Mouse (Mus musculus) midbrain, postnatal 0 days (tissue): ENCODE data around the gene 2510009E07Rik. TPM values are rescaled to one million over a fixed set of nuclear protein-coding genes. Genes with fewer than 3 reads are reported as not detected.
A peak's percentile ranks its signal among the peaks of the same experiment; 100 is the strongest.

Experiments used
- ATAC-seq: fragments of 200-750 bp; cut with Nextera tagmentation; 2 replicates; pipeline ENCODE4 v1.8.0; 2017; ENCODE audit warnings: moderate number of reproducible peaks, mild to moderate bottlenecking, moderate TSS enrichment, moderate library complexity; ENCODE audit not compliant: low FRiP score
- DNase-seq: peaks from one replicate; pipeline ENCODE4 v3.0.0-alpha.2; 2015; ENCODE audit warnings: low spot score
- H3K27ac ChIP-seq: fragments of 300-500 bp; sonication (generic); 2 replicates; pipeline ENCODE4 v1.5.1; 2014; ENCODE audit warnings: low read depth, mild to moderate bottlenecking, low read length, mixed read lengths
- H3K27me3 ChIP-seq: fragments of 300-500 bp; sonication (generic); 2 replicates; pipeline ENCODE4 v1.6.1; 2014; ENCODE audit warnings: low read length, control low read depth, mixed read lengths; ENCODE audit not compliant: insufficient read depth
- H3K36me3 ChIP-seq: fragments of 300-500 bp; sonication (generic); 2 replicates; pipeline ENCODE4 v1.6.1; 2014; ENCODE audit warnings: low read length, control low read depth, mixed read lengths; ENCODE audit not compliant: insufficient read depth
- H3K4me1 ChIP-seq: fragments of 300-500 bp; sonication (generic); 2 replicates; pipeline ENCODE4 v1.6.1; 2014; ENCODE audit warnings: mild to moderate bottlenecking, control low read depth, antibody characterized with exemption, low read length, mixed read lengths; ENCODE audit not compliant: insufficient read depth
- H3K4me2 ChIP-seq: fragments of 300-500 bp; sonication (generic); 2 replicates; pipeline ENCODE4 v1.6.1; 2014; ENCODE audit warnings: low read depth, mild to moderate bottlenecking, low read length, mixed read lengths; ENCODE audit not compliant: poor library complexity, severe bottlenecking
- H3K4me3 ChIP-seq: fragments of 300-500 bp; sonication (generic); 2 replicates; pipeline ENCODE4 v1.5.1; 2014; ENCODE audit warnings: low read depth, mild to moderate bottlenecking, low read length, moderate library complexity
- H3K9ac ChIP-seq: fragments of 300-500 bp; sonication (generic); replicated peaks from 2 replicates; pipeline ENCODE4 v1.6.1; 2014; ENCODE audit warnings: mild to moderate bottlenecking, low read length, moderate library complexity, mixed read lengths; ENCODE audit not compliant: poor library complexity, severe bottlenecking
- H3K9me3 ChIP-seq: fragments of 300-500 bp; sonication (generic); 2 replicates; pipeline ENCODE4 v1.6.1; 2016; ENCODE audit warnings: low read length, control low read depth
- CTCF ChIP-seq: IDR thresholded peaks from 2 replicates; pipeline ENCODE4 v1.5.1; 2016; ENCODE audit warnings: antibody characterized with exemption, mild to moderate bottlenecking
- WGBS: fragments of 180-500 bp; shearing (Covaris S2); extraction: QIAGEN DNeasy Blood & Tissue Kit; methylation state at CpG from one replicate; pipeline ENCODE4 v1.1.7; 2014; 5-methylcytosine and 5-hydroxymethylcytosine counted together
- polyA plus RNA-seq: library from polyadenylated mRNA; unstranded; fragments of >200 nt; fragmentation: Nextera tagmentation; extraction: Ambion mirVana; gene quantifications from 2 replicates; pipeline ENCODE4 v1.2.1, GENCODE M21; 2015
- total RNA-seq: library from RNA; depleted of rRNA; stranded (reverse); fragments of >200 nt; gene quantifications from 2 replicates; pipeline ENCODE4 v1.2.3, GENCODE M21; 2014

Gene 2510009E07Rik
- total and polyA plus RNA-seq, 2 experiments from 2014 or later: 37.0 to 48.7 TPM

GRCm38 (mm10) chr16:21727897-21728364, 33.5 kb upstream of the 2510009E07Rik start:
- 16% methylated on average over 10 of the region's 10 CpGs for WGBS

GRCm38 (mm10) chr16:21727421-21727820, 33.0 kb upstream of the 2510009E07Rik start:
- ATAC-seq (no peak), DNase-seq (no peak)
- Histone ChIP-seq H3K27ac (no peak overlapping the region), H3K36me3 (no peaks in the 10 kb centered on the region), H3K9ac (no peak overlapping the region), H3K4me3 (no peak overlapping the region), H3K9me3 (no peaks in the 10 kb centered on the region), H3K4me1 (no peaks in the 10 kb centered on the region), H3K27me3 (no peaks in the 10 kb centered on the region), H3K4me2 (no peak overlapping the region)
- WGBS: 89% methylated on average over 3 of the region's 3 CpGs
- no peak for TF ChIP-seq CTCF

More at GRCm38 (mm10) chr16:21727897-21728364, 33.5 kb upstream of the 2510009E07Rik start:
- peak; percentile 89 for DNase-seq
- Histone ChIP-seq H3K9me3 (no peaks in the 10 kb centered on the region), H3K36me3 (no peaks in the 10 kb centered on the region), H3K4me2 (peak overlapping the region; percentile 37), H3K9ac (no peak overlapping the region), H3K27ac (no peak overlapping the region), H3K4me1 (no peaks in the 10 kb centered on the region), H3K27me3 (no peaks in the 10 kb centered on the region), H3K4me3 (0 out of 2 replicates have a peak overlapping the region, but pooled peaks have one; percentile 15)
- 0 out of 2 replicates have a peak, but pooled peaks have one; percentile 60 for ATAC-seq
- peak; percentile 94 for TF ChIP-seq CTCF

DNA sequence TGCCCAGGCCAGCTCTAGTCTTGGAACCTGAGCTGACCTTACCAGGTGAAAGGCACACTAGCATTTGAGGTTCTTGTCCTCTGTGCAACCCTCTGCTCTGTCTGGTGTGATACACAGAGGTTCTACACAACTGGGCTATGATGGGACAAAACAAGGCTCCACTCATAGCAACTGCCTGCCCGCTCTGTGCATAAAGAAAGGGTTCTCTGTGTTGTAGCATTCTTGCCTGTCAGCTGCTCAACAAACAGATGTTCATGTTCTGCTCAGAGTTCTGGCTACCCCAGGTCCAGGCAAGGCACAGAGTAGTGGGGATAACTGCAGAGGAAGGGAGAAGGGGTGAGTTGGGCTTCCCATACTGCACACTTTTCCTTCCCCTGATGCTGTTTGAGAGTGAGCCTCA, 29.8 kb upstream of the 2510009E07Rik start:
- no peak overlapping the region for H3K27ac ChIP-seq
- ATAC-seq: no peak
- no peak overlapping the region for H3K9ac ChIP-seq
- H3K4me2 ChIP-seq: no peak overlapping the region
- no peaks in the 10 kb centered on the region for H3K4me1 ChIP-seq
- H3K4me3 ChIP-seq: no peak overlapping the region
- DNase-seq: no peak
- no peaks in the 10 kb centered on the region for H3K36me3 ChIP-seq
- no peaks in the 10 kb centered on the region for H3K9me3 ChIP-seq
- no peak for TF ChIP-seq CTCF
- no peaks in the 10 kb centered on the region for H3K27me3 ChIP-seq
- WGBS: 96% methylated on average over 1 of the region's 1 CpGs

GRCm38 (mm10) chr16:21719770-21720169, 25.3 kb upstream of the 2510009E07Rik start:
- Histone ChIP-seq H3K4me1 (no peaks in the 10 kb centered on the region), H3K27ac (no peak overlapping the region), H3K4me2 (no peak overlapping the region), H3K36me3 (no peaks in the 10 kb centered on the region), H3K27me3 (no peaks in the 10 kb centered on the region), H3K9me3 (no peaks in the 10 kb centered on the region), H3K4me3 (no peak overlapping the region), H3K9ac (no peak overlapping the region)
- 92% methylated on average over 7 of the region's 7 CpGs for WGBS
- TF ChIP-seq CTCF: no peak
- ATAC-seq (no peak), DNase-seq (no peak)

DNA sequence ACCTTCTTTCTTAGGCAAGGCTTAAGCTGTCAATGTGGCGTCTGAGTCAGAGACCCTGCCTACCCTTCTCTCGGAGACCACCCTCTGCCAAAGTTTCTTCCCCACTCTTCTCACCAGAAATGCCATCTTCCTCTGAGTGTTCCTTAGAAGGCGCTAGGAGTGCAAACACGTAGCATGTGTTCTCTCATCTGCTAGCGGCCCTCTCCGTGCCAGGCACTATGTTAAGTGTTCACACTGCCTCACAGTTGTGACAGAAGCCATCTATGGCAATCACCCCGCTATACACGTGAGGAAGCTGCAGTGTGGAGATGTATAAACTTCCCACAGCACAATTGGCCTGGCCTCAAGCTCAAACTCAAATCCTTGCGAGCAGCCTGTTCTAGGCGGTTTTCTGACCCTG, 20.1 kb upstream of the 2510009E07Rik start:
- Histone ChIP-seq H3K4me2 (no peak overlapping the region), H3K27ac (no peak overlapping the region), H3K4me1 (no peaks in the 10 kb centered on the region), H3K4me3 (no peak overlapping the region), H3K36me3 (no peaks in the 10 kb centered on the region), H3K9ac (no peak overlapping the region), H3K9me3 (no peaks in the 10 kb centered on the region), H3K27me3 (no peaks in the 10 kb centered on the region)
- ATAC-seq (no peak), DNase-seq (no peak)
- TF ChIP-seq CTCF: no peak
- 90% methylated on average over 10 of the region's 10 CpGs for WGBS

DNA sequence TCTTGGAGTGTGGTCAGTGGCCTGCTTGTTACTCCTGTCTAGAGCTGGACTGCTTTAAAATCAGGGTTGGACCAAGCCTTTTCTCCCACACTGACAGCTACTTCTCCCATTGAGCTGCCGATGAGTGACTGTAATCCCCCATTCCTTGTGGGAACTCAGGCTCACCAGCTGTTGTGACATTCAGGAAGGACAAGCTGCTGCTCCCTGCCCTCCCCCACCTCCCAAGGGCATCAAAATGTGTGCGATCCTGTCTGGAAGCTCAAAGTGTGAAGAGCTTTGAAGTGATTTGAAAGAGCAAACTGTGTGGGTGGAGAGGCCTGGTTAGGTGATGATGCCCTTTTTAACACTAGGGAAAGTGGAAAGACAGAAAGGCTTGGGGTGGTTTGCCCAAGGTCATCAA, 15.9 kb upstream of the 2510009E07Rik start:
- TF ChIP-seq CTCF: no peak
- Histone ChIP-seq H3K4me1 (no peaks in the 10 kb centered on the region), H3K4me2 (no peak overlapping the region), H3K27me3 (no peaks in the 10 kb centered on the region), H3K9me3 (no peaks in the 10 kb centered on the region), H3K4me3 (no peak overlapping the region), H3K9ac (no peak overlapping the region), H3K27ac (no peak overlapping the region), H3K36me3 (no peaks in the 10 kb centered on the region)
- 9% methylated on average over 2 of the region's 2 CpGs for WGBS
- DNase-seq (no peak), ATAC-seq (no peak)
